Mouse (Mus musculus) 3T3-L1 (cell line): Measurements from ENCODE around the gene Fblim1.

Experiments used
- DNase-seq: peaks from one replicate; pipeline ENCODE4 v3.0.0-alpha.2; 2015; ENCODE audit warnings: low read depth, low spot score

The Fblim1 gene

GRCm38 (mm10) chr4:141540844-141541243 lies 65.1 kb downstream of the Fblim1 start:
- DNase-seq: peak; percentile 49

GRCm38 (mm10) chr4:141539213-141539767 lies 66.6 kb downstream of the Fblim1 start:
- DNase-seq: peak; percentile 19

GRCm38 (mm10) chr4:141538408-141539212 lies 67.3 kb downstream of the Fblim1 start, which contains the start of gene Spen:
Spen (minus strand) TSS chr4:141538597.
- DNase-seq: peak; percentile 95

GRCm38 (mm10) chr4:141537706-141538407 lies 68.0 kb downstream of the Fblim1 start:
- peak; percentile 24 for DNase-seq

- peak; percentile 52 for DNase-seq
Measured at GRCm38 (mm10) chr4:141537226-141537610, 68.7 kb downstream of the Fblim1 start.

- DNase-seq: peak; percentile 58
Measured at GRCm38 (mm10) chr4:141536291-141537225, 69.3 kb downstream of the Fblim1 start.

- DNase-seq: peak; percentile 76
Measured at GRCm38 (mm10) chr4:141534947-141535680, 70.8 kb downstream of the Fblim1 start.

GRCm38 (mm10) chr4:141530979-141531378 lies 74.9 kb downstream of the Fblim1 start:
- DNase-seq: no peak

- no peak for DNase-seq
Measured at GRCm38 (mm10) chr4:141528938-141529337, 77.0 kb downstream of the Fblim1 start.

- DNase-seq: no peak
Measured at GRCm38 (mm10) chr4:141526936-141527650, 78.8 kb downstream of the Fblim1 start.
